Mouse (Mus musculus) olfactory bulb, adult 2 months (tissue): ENCODE results near the gene Olfr643.

ENCODE experiments used
- CTCF ChIP-seq: fragments of 200-500 bp; IDR thresholded peaks from 2 replicates; pipeline ENCODE4 v1.5.1; 2012; ENCODE audit warnings: low read depth, mild to moderate bottlenecking, low read length, moderate library complexity; ENCODE audit not compliant: insufficient read depth
- POLR2A ChIP-seq: fragments of 200-500 bp; IDR thresholded peaks from 2 replicates; pipeline ENCODE4 v1.6.1; 2012; ENCODE audit warnings: mild to moderate bottlenecking, low read depth, low read length, moderate library complexity; ENCODE audit not compliant: insufficient read depth

DNA sequence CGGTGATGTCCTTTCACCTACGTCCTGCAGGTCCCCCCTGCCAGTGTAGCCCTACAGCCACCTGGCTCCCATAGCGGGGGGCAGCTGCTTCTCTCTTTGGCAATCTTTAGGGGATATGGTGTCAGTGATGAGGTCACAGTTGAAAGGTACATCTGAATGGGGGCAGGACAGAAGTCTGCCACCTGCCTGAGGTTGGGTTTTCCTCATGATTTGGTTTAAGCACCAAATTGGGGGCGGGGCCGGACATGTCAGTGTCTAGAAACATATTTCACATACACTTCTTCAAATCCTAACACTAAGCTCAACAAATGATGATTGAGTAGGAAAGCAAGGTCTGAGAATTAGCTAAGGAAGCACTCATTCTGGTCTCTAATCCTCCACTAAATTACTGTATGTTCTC, 7.5 kb downstream of the Olfr643 start, which contains the start of gene Ubqln5:
- TF ChIP-seq POLR2A: no peak
- no peak for TF ChIP-seq CTCF
